Mouse (Mus musculus) ovary, postnatal 10 days (tissue): ENCODE measurements around the gene Gm21731.
"Not testable (repeated sequence)": the region's sequence is repeated elsewhere in the genome, so short reads cannot be mapped to it uniquely, and the experiment has no call there.

ENCODE experiments used
- DNase-seq: peaks from one replicate; pipeline ENCODE4 v3.0.0; 2022; ENCODE audit warnings: low spot score

Gene Gm21731

GRCm38 (mm10) chr13:120238811-120239210 is at the start of gene Gm21731:
Gene Gm21731, plus strand, starts transcription at chr13:120239111.
- not testable (repeated sequence) for DNase-seq

- DNase-seq, result not testable (repeated sequence)
Observed at GRCm38 (mm10) chr13:120196189-120196821, 42.6 kb upstream of the Gm21731 start.

GRCm38 (mm10) chr13:120215847-120216246 is 23.1 kb upstream of the Gm21731 start, which contains the start of gene Gm21762:
Gene Gm21762, minus strand, starts transcription at chr13:120215947.
- DNase-seq, result not testable (repeated sequence)

GRCm38 (mm10) chr13:120220922-120221321 is 18.0 kb upstream of the Gm21731 start:
- DNase-seq, result not testable (repeated sequence)

GRCm38 (mm10) chr13:120223012-120223659 is 15.8 kb upstream of the Gm21731 start:
- DNase-seq, result not testable (repeated sequence)

GRCm38 (mm10) chr13:120231798-120232197 is 7.1 kb upstream of the Gm21731 start:
- DNase-seq, result not testable (repeated sequence)

- DNase-seq, result not testable (repeated sequence)
Observed at GRCm38 (mm10) chr13:120232447-120233049, 6.4 kb upstream of the Gm21731 start.

GRCm38 (mm10) chr13:120251208-120251924 is 12.5 kb downstream of the Gm21731 start:
- not testable (repeated sequence) for DNase-seq

GRCm38 (mm10) chr13:120258817-120259658 is 20.1 kb downstream of the Gm21731 start:
- not testable (repeated sequence) for DNase-seq

- not testable (repeated sequence) for DNase-seq
Observed at GRCm38 (mm10) chr13:120259718-120260117, 20.8 kb downstream of the Gm21731 start.

GRCm38 (mm10) chr13:120262870-120263269 is 24.0 kb downstream of the Gm21731 start, which contains the start of gene AF067061:
Gene AF067061, plus strand, starts transcription at chr13:120263114.
- DNase-seq, result not testable (repeated sequence)

- DNase-seq, result not testable (repeated sequence)
Observed at GRCm38 (mm10) chr13:120277837-120278236, 38.9 kb downstream of the Gm21731 start.

GRCm38 (mm10) chr13:120278784-120279183 is 39.9 kb downstream of the Gm21731 start:
- DNase-seq, result no peak
